Mouse (Mus musculus): Measurements from ENCODE around the gene Lpgat1. TPM values are rescaled to one million over a fixed set of nuclear protein-coding genes. Genes with fewer than 3 reads are reported as not detected.

Gene Lpgat1
- polyA plus RNA-seq, 1 experiment: 16.3 TPM

- H3K36me3 ChIP-seq (ENCODE audit: control insufficient read depth, insufficient read depth): peaks cover 13% of the 10 kb centered on the region
- TF ChIP-seq TCF3 (IDR thresholded peaks at IDR 0.05; ENCODE audit: insufficient read length, low read depth) (no peak), POLR2A (IDR thresholded peaks at IDR 0.05; ENCODE audit: insufficient read length, low read depth) (no peak), POLR2AphosphoS2 (IDR thresholded peaks at IDR 0.05; ENCODE audit: insufficient read length, low read depth) (no peak), E2F4 (IDR thresholded peaks at IDR 0.05; ENCODE audit: insufficient read depth) (no peak), MYOD1 (IDR thresholded peaks at IDR 0.05; ENCODE audit: control insufficient read depth in 1 of 3, insufficient read length in 2 of 3, low read depth in 2 of 3) (no peak), USF1 (IDR thresholded peaks at IDR 0.05; ENCODE audit: low read depth) (no peak), REST (IDR thresholded peaks at IDR 0.05; ENCODE audit: insufficient read depth, insufficient read length) (no peak), MYOG (IDR thresholded peaks at IDR 0.05; ENCODE audit: control insufficient read depth in 1 of 3, insufficient read depth in 1 of 3, insufficient read length in 2 of 3, low read depth in 2 of 3) (no peak)
- H3K79me2 ChIP-seq (ENCODE audit: control insufficient read depth, insufficient read depth): no peaks in the 10 kb centered on the region
- no peak overlapping the region for H3K4me3 ChIP-seq
- H3ac ChIP-seq (ENCODE audit: control insufficient read depth, insufficient read length): no peak overlapping the region
- H3K4me2 ChIP-seq (ENCODE audit: low read depth): no peak overlapping the region
- H3K27me3 ChIP-seq (ENCODE audit: control insufficient read depth, insufficient read depth, insufficient read length): no peaks in the 10 kb centered on the region
These were observed 111.5 kb downstream of the Lpgat1 start for GRCm38 (mm10) chr1:191829124-191829523.

GRCm38 (mm10) chr1:191833396-191833795 is 115.8 kb downstream of the Lpgat1 start:
- no peak for TF ChIP-seq MAX (IDR thresholded peaks at IDR 0.05; ENCODE audit: low read depth)
- no peak for TF ChIP-seq CEBPB (IDR thresholded peaks at IDR 0.05; ENCODE audit: insufficient read depth, poor library complexity, severe bottlenecking)
- TF ChIP-seq SRF (IDR thresholded peaks at IDR 0.05; ENCODE audit: control insufficient read depth, insufficient read length, low read depth): no peak
- no peak for TF ChIP-seq TCF3 (IDR thresholded peaks at IDR 0.05; ENCODE audit: insufficient read length, low read depth)
- TF ChIP-seq POLR2AphosphoS2 (IDR thresholded peaks at IDR 0.05; ENCODE audit: insufficient read length, low read depth): no peak
- TF ChIP-seq MYOD1 (IDR thresholded peaks at IDR 0.05; ENCODE audit: control insufficient read depth in 1 of 3, insufficient read length in 2 of 3, low read depth in 2 of 3): no peak
- TF ChIP-seq TCF12 (IDR thresholded peaks at IDR 0.05; ENCODE audit: insufficient read depth, poor library complexity, severe bottlenecking): no peak
- TF ChIP-seq MYOG (IDR thresholded peaks at IDR 0.05; ENCODE audit: control insufficient read depth in 1 of 3, insufficient read depth in 1 of 3, insufficient read length in 2 of 3, low read depth in 2 of 3): no peak
- TF ChIP-seq E2F4 (IDR thresholded peaks at IDR 0.05; ENCODE audit: insufficient read depth): no peak
- Histone ChIP-seq H3K36me3 (ENCODE audit: control insufficient read depth, insufficient read depth) (peaks cover 12% of the 10 kb centered on the region), H3K27me3 (ENCODE audit: control insufficient read depth, insufficient read depth, insufficient read length) (no peaks in the 10 kb centered on the region), H3K4me2 (ENCODE audit: low read depth) (no peak overlapping the region), H3K79me2 (ENCODE audit: control insufficient read depth, insufficient read depth) (no peaks in the 10 kb centered on the region), H3K4me3 (no peak overlapping the region), H3ac (ENCODE audit: control insufficient read depth, insufficient read length) (no peak overlapping the region)

Other genes with a start within 250 kb of the Lpgat1 start
- gene Dtl, start 142.3 kb upstream of the Lpgat1 start, polyA plus RNA-seq (2012; fragmentation: generic; extraction: Trizol): 1.2 TPM
- 17.5 TPM for gene Ints7, start 142.2 kb upstream of the Lpgat1 start, polyA plus RNA-seq (2012; fragmentation: generic; extraction: Trizol)
- gene Nek2, start 103.6 kb downstream of the Lpgat1 start, polyA plus RNA-seq (2012; fragmentation: generic; extraction: Trizol): 21.2 TPM
- gene Slc30a1, start 188.9 kb downstream of the Lpgat1 start, polyA plus RNA-seq (2012; fragmentation: generic; extraction: Trizol): 3.9 TPM